In the genomic region with DNA sequence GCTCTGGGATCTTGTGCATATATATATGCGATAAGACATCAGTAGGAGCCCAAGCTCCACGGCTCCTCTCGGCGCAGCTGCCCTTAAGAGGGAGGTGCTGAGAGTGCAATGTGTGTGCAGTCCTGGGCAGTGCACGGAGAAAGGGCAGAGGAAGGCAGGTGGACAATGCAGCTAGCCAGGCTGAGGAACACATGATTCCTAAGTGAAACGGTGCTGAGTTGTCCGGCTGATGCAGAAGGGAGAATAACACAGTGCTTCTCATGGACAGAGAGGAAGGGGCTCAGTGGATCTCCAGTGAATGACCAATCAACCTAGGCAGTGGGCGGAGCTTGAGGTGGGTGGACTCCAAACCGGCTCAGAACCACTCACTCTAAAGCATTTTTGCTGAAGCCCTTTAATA, we compare ENCODE assay signal across 12 mouse cellular contexts. TPM values are rescaled to one million over a fixed set of nuclear protein-coding genes. Genes with fewer than 3 reads are reported as not detected.
DNase-seq lines count a peak whose midpoint lies in the region; ATAC-seq and TF ChIP-seq lines count a peak whose summit lies in the region.
"Had no signal": no experiment of that assay in that cellular context is flagged by ENCODE, and none has a peak within 500 bp of the region (broad histone marks: within the 10 kb centered on the region; RNA-seq: fewer than 3 reads in every experiment).

No protein-coding gene starts in this region.

- H3K9ac ChIP-seq in kidney, embryonic 15.5 days = no peak overlapping the region
- H3K9ac ChIP-seq: liver, embryonic 15.5 days had no signal

- no peak for DNase-seq in gastrocnemius, adult 2 months
- no peak for DNase-seq in gastrocnemius, postnatal 25 days
- DNase-seq in embryo, embryonic 11 days = peak; percentile 54
- DNase-seq in left cerebral cortex, postnatal 14 days (ENCODE audit: low spot score in 2 of 2) = no peak
- no peak for DNase-seq in right cerebral cortex, adult 18-20 months
- DNase-seq in thymus, postnatal 4 days = no peak
- DNase-seq: right cerebral cortex, postnatal 14 days; thymus, postnatal 36 days had no signal

- H3K27me3 ChIP-seq in kidney, embryonic 15.5 days = no peaks in the 10 kb centered on the region
- H3K27me3 ChIP-seq: liver, embryonic 15.5 days had no signal

- no peaks in the 10 kb centered on the region for H3K9me3 ChIP-seq in kidney, embryonic 15.5 days (replicated peaks)
- H3K9me3 ChIP-seq: hindbrain, embryonic 10.5 days; liver, embryonic 15.5 days had no signal

- peak; percentile 76 for ATAC-seq in kidney, embryonic 15.5 days (replicated peaks; ENCODE audit: low FRiP score)
- peak; percentile 29 for ATAC-seq in megakaryocyte progenitor cell, adult 5-6 weeks (replicated peaks; ENCODE audit: poor library complexity)

- H3K4me2 ChIP-seq in kidney, embryonic 15.5 days = peak overlapping the region; percentile 56
- H3K4me2 ChIP-seq: liver, embryonic 15.5 days had no signal

- peak overlapping the region; percentile 47 for H3K4me3 ChIP-seq in gastrocnemius, adult 2 months
- peak overlapping the region; percentile 29 for H3K4me3 ChIP-seq in kidney, embryonic 15.5 days (replicated peaks)
- H3K4me3 ChIP-seq: hindbrain, embryonic 10.5 days; liver, embryonic 15.5 days had no signal

- 27% methylated on average over 9 of the region's 9 CpGs for WGBS in kidney, embryonic 15.5 days

- no peak overlapping the region for H3K27ac ChIP-seq in gastrocnemius, adult 2 months
- peak overlapping the region; percentile 71 for H3K27ac ChIP-seq in kidney, embryonic 15.5 days
- H3K27ac ChIP-seq: hindbrain, embryonic 10.5 days; liver, embryonic 15.5 days had no signal

- H3K4me1 ChIP-seq in kidney, embryonic 15.5 days = peaks cover 36% of the 10 kb centered on the region
- H3K4me1 ChIP-seq: hindbrain, embryonic 10.5 days had no signal

- intact Hi-C loops in gastrocnemius, adult 2 months (cut with DNase I) = no loop called here
- intact Hi-C loops in left cerebral cortex, postnatal 14 days (cut with DNase I) = no loop called here

- H3K36me3 ChIP-seq in kidney, embryonic 15.5 days = peaks cover 22% of the 10 kb centered on the region
- H3K36me3 ChIP-seq: liver, embryonic 15.5 days had no signal

- no peak for TF ChIP-seq CTCF in gastrocnemius, adult 2 months (IDR thresholded peaks at IDR 0.05)

RNA-seq across cellular contexts. Expression of a gene that starts 26.5 kb away (rescaled TPM):
- total RNA-seq in gastrocnemius, adult 2 months (2021) = under 1 TPM; 0.26 to 0.39 TPM
- under 1 TPM; 0.28 to 0.32 TPM for total RNA-seq in gastrocnemius, postnatal 25 days (2021)
- 6.6 and 7.2 TPM in 2 replicates for polyA plus RNA-seq in kidney, embryonic 15.5 days (2015; fragmentation: Nextera tagmentation; extraction: Ambion mirVana)
- 1.1 and 1.5 TPM in 2 replicates for total RNA-seq in megakaryocyte progenitor cell, adult 5-6 weeks (2015)
- total RNA-seq in megakaryocyte progenitor cell, adult 5-6 weeks (2017) = 1.4 and 1.6 TPM in 2 replicates
- 1 to 10 TPM; 8.6 to 8.8 TPM for total RNA-seq in left cerebral cortex, postnatal 14 days (2021)
